Mouse (Mus musculus) stomach, embryonic 14.5 days (tissue): Measurements from ENCODE around the gene Tmem41a. TPM values are rescaled to one million over a fixed set of nuclear protein-coding genes. Genes with fewer than 3 reads are reported as not detected.

ENCODE experiments used
- ATAC-seq: fragments of 200-750 bp; cut with Nextera tagmentation; 2 replicates; pipeline ENCODE4 v1.8.0; 2017; ENCODE audit warnings: low read depth, moderate TSS enrichment; ENCODE audit not compliant: insufficient number of reproducible peaks, insufficient read depth, low FRiP score
- H3K27ac ChIP-seq: fragments of 300-500 bp; sonication (generic); 2 replicates; pipeline ENCODE4 v1.5.1; 2014; ENCODE audit warnings: mild to moderate bottlenecking, low read length, moderate library complexity, mixed read lengths
- H3K27me3 ChIP-seq: fragments of 300-500 bp; sonication (generic); 2 replicates; pipeline ENCODE4 v1.6.1; 2014; ENCODE audit warnings: low read length, control low read depth, mixed read lengths; ENCODE audit not compliant: control insufficient read depth, insufficient read depth
- H3K36me3 ChIP-seq: fragments of 300-500 bp; sonication (generic); 2 replicates; pipeline ENCODE4 v1.6.1; 2014; ENCODE audit warnings: mild to moderate bottlenecking, control low read depth, low read length, moderate library complexity, mixed read lengths; ENCODE audit not compliant: control insufficient read depth, insufficient read depth
- H3K4me1 ChIP-seq: fragments of 300-500 bp; sonication (generic); 2 replicates; pipeline ENCODE4 v1.6.1; 2014; ENCODE audit warnings: low read length, control low read depth, mixed read lengths; ENCODE audit not compliant: control insufficient read depth, insufficient read depth
- H3K4me2 ChIP-seq: fragments of 300-500 bp; sonication (generic); replicated peaks from 2 replicates; pipeline ENCODE4 v1.6.1; 2014; ENCODE audit warnings: low read depth, low read length, control low read depth
- H3K4me3 ChIP-seq: fragments of 300-500 bp; sonication (generic); 2 replicates; pipeline ENCODE4 v1.5.1; 2014; ENCODE audit warnings: low read depth, low read length, control low read depth
- H3K9ac ChIP-seq: fragments of 300-500 bp; sonication (generic); replicated peaks from 2 replicates; pipeline ENCODE4 v1.6.1; 2014; ENCODE audit warnings: low read depth, mild to moderate bottlenecking, control low read depth, low read length, moderate library complexity, mixed read lengths
- H3K9me3 ChIP-seq: fragments of 300-500 bp; sonication (generic); 2 replicates; pipeline ENCODE4 v1.6.1; 2016; ENCODE audit warnings: low read depth, low read length, control low read depth; ENCODE audit not compliant: control insufficient read depth
- WGBS: fragments of 180-500 bp; shearing (Covaris S2); extraction: QIAGEN DNeasy Blood & Tissue Kit; methylation state at CpG from one replicate; pipeline ENCODE4 v1.1.7; 2014; 5-methylcytosine and 5-hydroxymethylcytosine counted together
- polyA plus RNA-seq: library from polyadenylated mRNA; unstranded; fragments of >200 nt; fragmentation: Nextera tagmentation; extraction: Ambion mirVana; gene quantifications from 2 replicates; pipeline ENCODE4 v1.2.1, GENCODE M21; 2014

The Tmem41a gene
- polyA plus RNA-seq, 1 experiment from 2014 or later, result 31.1 TPM

DNA sequence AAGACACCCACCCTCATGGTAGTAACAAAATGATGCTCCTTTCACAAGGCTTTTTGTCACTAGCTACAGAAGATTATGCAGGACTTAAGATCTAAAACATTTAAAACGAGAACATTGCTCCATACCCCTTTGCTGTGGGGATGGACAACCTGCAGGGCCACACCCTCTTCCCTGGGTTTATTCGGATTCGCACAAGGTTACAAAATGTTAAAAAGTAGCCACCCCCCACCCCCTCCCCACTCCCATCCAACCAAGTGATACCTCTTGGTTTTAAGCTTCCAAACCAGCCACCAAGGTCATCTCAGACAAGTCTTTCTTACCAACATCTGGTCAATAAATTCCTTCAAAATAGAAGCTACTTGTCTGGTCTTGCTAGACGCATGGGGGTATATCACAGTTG lies 36.2 kb upstream of the Tmem41a start:
- Histone ChIP-seq H3K36me3 (no peaks in the 10 kb centered on the region), H3K4me2 (no peak overlapping the region), H3K27ac (no peak overlapping the region), H3K9ac (no peak overlapping the region), H3K4me1 (no peaks in the 10 kb centered on the region), H3K27me3 (no peaks in the 10 kb centered on the region), H3K9me3 (peaks cover 3% of the 10 kb centered on the region; the same call in 1 of the 2 replicates), H3K4me3 (no peak overlapping the region)
- 93% methylated on average over 4 of the region's 4 CpGs for WGBS
- no peak for ATAC-seq

DNA sequence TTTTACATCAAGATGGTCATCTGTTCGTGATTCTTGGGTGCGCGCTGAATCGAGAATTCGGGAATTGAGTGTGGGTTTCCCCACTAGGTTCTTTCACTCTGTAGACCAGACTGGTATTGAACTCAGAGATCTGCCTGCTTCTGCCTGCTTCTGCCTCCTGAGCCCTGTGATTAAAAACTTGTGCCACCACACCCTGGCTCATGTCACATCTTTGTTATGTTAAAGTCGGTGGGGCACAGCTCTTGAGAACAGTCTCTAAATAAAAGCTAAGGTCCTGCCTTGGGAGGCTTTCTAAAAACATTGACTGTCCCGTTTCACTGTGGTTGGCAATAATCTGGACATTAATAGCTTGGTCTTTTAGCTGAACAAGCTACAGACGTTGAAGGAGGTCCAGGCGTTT lies 35.8 kb upstream of the Tmem41a start:
- H3K36me3 ChIP-seq, result no peaks in the 10 kb centered on the region
- WGBS, result 94% methylated on average over 9 of the region's 9 CpGs
- H3K4me2 ChIP-seq, result no peak overlapping the region
- H3K4me3 ChIP-seq, result no peak overlapping the region
- H3K27me3 ChIP-seq, result no peaks in the 10 kb centered on the region
- H3K27ac ChIP-seq, result no peak overlapping the region
- H3K9me3 ChIP-seq, result peaks cover 3% of the 10 kb centered on the region; the same call in 1 of the 2 replicates
- no peak overlapping the region for H3K9ac ChIP-seq
- H3K4me1 ChIP-seq, result no peaks in the 10 kb centered on the region
- no peak for ATAC-seq

DNA sequence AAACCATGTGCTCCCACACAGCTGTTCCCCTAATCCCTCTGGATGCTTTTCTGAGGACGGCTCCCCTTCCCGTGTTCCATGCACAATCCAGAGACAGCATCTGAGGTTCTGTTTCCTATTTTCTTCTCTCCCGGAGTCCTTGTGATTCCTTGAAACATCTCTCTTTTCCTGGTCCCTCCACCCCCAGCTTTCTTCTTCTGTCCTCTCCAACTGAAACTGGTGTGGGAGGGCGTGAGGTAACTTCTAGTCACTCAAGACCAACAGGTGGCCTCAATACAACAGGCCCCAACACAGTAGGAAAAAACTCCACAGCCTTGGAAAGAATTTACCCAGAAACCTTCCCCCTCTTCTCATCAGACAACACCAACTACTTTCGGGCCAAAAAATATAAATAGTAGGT lies 30.0 kb upstream of the Tmem41a start:
- Histone ChIP-seq H3K4me2 (no peak overlapping the region), H3K27ac (no peak overlapping the region), H3K9ac (no peak overlapping the region), H3K4me1 (no peaks in the 10 kb centered on the region), H3K9me3 (peaks cover 3% of the 10 kb centered on the region; the same call in 1 of the 2 replicates), H3K36me3 (no peaks in the 10 kb centered on the region), H3K27me3 (no peaks in the 10 kb centered on the region), H3K4me3 (no peak overlapping the region)
- no peak for ATAC-seq
- WGBS, result 74% methylated on average over 5 of the region's 5 CpGs

GRCm38 (mm10) chr16:21976203-21976602 lies 28.9 kb upstream of the Tmem41a start:
- Histone ChIP-seq H3K4me2 (peak overlapping the region; percentile 31), H3K27me3 (no peaks in the 10 kb centered on the region), H3K9me3 (no peaks in the 10 kb centered on the region), H3K36me3 (no peaks in the 10 kb centered on the region), H3K4me1 (no peaks in the 10 kb centered on the region), H3K27ac (no peak overlapping the region), H3K9ac (no peak overlapping the region), H3K4me3 (no peak overlapping the region)
- no peak; the same call in 1 of the 2 replicates for ATAC-seq
- 3% methylated on average over 16 of the region's 16 CpGs for WGBS

DNA sequence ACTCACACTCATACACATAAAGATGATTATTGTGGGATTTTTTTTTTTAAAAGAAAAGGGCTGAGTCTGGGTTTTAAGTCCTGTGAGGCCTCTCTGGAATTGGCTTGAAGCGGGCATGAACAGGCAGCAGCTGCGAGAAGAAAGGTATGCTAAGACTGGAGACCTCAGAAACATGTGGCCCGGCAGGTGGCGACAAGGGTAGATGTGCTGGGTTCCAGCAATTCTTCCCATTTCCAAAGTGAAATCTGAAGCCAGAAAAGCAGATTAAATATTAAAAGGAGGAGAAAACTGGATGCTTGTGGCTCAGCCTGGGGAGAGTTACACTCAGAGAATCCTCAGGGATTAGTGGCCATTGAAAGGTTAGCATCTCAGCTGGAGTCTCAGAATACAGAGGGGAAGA lies 24.1 kb upstream of the Tmem41a start:
- Histone ChIP-seq H3K27me3 (no peaks in the 10 kb centered on the region), H3K36me3 (no peaks in the 10 kb centered on the region), H3K9me3 (no peaks in the 10 kb centered on the region), H3K27ac (no peak overlapping the region), H3K4me3 (no peak overlapping the region), H3K9ac (no peak overlapping the region), H3K4me2 (no peak overlapping the region), H3K4me1 (no peaks in the 10 kb centered on the region)
- no peak for ATAC-seq
- 53% methylated on average over 4 of the region's 4 CpGs for WGBS

DNA sequence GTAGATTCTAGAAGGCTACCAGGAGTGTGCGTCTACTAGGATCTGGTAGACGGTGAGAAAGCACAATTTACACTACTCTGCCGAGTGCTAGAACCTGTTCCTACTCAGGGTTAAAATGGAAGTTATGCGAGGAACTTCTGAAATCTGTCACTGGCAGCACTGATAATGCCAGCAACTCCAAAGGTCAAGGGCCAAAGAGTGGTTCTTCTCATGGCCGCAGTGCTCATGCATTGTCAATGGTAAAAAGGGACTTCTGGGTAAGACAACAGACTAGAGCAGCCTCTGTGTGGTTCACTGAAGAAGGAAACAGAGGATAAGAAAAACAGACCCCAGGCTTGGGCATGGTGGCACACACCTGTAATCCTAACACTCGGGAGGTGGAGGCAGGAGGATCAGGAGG lies 23.2 kb upstream of the Tmem41a start:
- no peaks in the 10 kb centered on the region for H3K4me1 ChIP-seq
- 78% methylated on average over 6 of the region's 6 CpGs for WGBS
- H3K9ac ChIP-seq, result no peak overlapping the region
- no peak for ATAC-seq
- H3K9me3 ChIP-seq, result no peaks in the 10 kb centered on the region
- H3K36me3 ChIP-seq, result no peaks in the 10 kb centered on the region
- H3K27ac ChIP-seq, result no peak overlapping the region
- no peak overlapping the region for H3K4me3 ChIP-seq
- H3K27me3 ChIP-seq, result no peaks in the 10 kb centered on the region
- no peak overlapping the region for H3K4me2 ChIP-seq

- Histone ChIP-seq H3K4me2 (no peak overlapping the region), H3K9me3 (no peaks in the 10 kb centered on the region), H3K4me3 (no peak overlapping the region), H3K9ac (no peak overlapping the region), H3K27ac (no peak overlapping the region), H3K36me3 (no peaks in the 10 kb centered on the region), H3K27me3 (no peaks in the 10 kb centered on the region), H3K4me1 (no peaks in the 10 kb centered on the region)
- 73% methylated on average over 5 of the region's 5 CpGs for whole genome bisulfite sequencing
- peak; percentile 37; the same call in 1 of the 2 replicates for ATAC-seq
Observed at GRCm38 (mm10) chr16:21969874-21970273, 22.5 kb upstream of the Tmem41a start.

DNA sequence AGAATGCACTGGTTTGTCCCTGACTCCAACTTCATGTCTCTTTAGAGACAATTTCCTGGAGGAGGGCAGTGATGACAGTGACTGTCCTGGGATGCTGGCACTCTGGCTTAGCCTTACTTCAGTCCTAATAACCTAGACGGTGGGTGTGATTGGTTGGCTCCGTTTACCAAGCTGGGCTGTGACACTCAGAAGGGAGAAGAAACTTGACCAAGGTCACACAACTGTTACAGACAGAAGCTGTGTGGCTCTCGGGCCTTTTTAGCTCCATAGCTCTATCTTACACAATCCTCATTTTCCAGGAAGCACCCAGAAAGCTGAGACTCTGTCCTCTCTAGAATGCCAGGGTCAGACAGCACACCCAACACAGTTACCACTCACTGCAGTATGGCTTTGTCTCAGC lies 18.2 kb upstream of the Tmem41a start:
- Histone ChIP-seq H3K4me3 (no peak overlapping the region), H3K27ac (no peak overlapping the region), H3K4me1 (no peaks in the 10 kb centered on the region), H3K27me3 (no peaks in the 10 kb centered on the region), H3K36me3 (no peaks in the 10 kb centered on the region), H3K4me2 (no peak overlapping the region), H3K9ac (no peak overlapping the region), H3K9me3 (no peaks in the 10 kb centered on the region)
- WGBS, result 80% methylated on average over 3 of the region's 3 CpGs
- no peak for ATAC-seq

- Histone ChIP-seq H3K9ac (no peak overlapping the region), H3K4me1 (no peaks in the 10 kb centered on the region), H3K27ac (no peak overlapping the region), H3K36me3 (no peaks in the 10 kb centered on the region), H3K27me3 (no peaks in the 10 kb centered on the region), H3K4me3 (no peak overlapping the region), H3K4me2 (no peak overlapping the region), H3K9me3 (no peaks in the 10 kb centered on the region)
- WGBS, result 78% methylated on average over 12 of the region's 12 CpGs
- no peak for ATAC-seq
Observed at GRCm38 (mm10) chr16:21955591-21955990, 8.2 kb upstream of the Tmem41a start.
